Mouse (Mus musculus) naive thymus-derived CD4-positive, alpha-beta T cell, adult 5 months (primary cell): Measurements from ENCODE around the gene Zbtb44. TPM values are rescaled to one million over a fixed set of nuclear protein-coding genes. Genes with fewer than 3 reads are reported as not detected.

Experiments
- polyA plus RNA-seq: library from polyadenylated mRNA; unstranded; fragments of 100-300 nt; shearing (Covaris generic); gene quantifications from one replicate; pipeline ENCODE4 v1.2.1, GENCODE M21; 2017

Gene Zbtb44
- polyA plus RNA-seq = 50.2 TPM

DNA sequence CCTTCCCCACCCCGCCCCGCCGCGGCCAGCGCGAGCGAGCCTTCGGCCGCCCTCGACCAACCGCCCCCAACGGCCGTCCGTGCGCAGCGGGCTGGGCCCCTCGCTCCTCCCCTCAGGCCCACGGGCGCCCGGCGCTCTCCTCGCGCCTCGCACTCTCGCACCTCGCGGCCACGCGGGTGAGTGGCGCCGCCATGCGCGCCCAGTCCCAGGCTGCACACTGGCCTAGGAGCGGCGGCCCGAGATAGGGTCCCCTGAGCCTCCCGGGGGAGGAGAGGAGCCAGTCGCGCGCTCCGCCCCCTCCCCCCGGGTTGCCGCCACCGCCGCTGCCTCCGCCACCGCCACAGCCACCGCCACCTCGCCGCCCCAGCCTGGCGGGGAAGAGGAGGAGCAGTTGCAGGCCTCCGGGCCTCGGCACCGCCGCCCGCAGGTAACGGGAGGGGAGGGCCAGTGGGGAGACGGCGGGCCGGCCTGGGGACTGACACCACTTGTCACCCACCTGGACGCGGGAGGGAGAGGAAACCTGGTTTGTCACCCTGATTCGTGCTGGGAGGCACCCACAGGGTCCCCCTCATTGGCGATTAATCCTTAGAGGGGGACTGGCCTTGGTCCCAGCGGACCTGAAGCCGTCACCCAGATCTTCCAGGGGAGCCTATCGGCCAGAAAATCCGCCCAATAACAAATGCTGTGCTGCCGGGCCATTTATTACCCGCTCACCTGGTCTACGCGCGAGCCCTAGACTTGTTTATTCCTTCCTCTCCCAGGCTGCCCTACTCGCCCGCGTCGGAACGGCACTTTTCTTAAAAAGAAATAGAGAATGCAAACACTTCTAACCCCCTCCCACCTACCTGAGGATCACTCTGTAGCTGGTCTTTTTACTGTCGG, at the start of gene Zbtb44:
Gene Zbtb44, plus strand, starts transcription at position 113 of the 882 bp plus-strand sequence.

Other genes with a start within 250 kb of the Zbtb44 start
- gene Adamts15, start 108.2 kb upstream of the Zbtb44 start, polyA plus RNA-seq = not detected
- gene Adamts8, start 88.1 kb upstream of the Zbtb44 start, polyA plus RNA-seq = not detected
- gene St14, start 101.2 kb downstream of the Zbtb44 start, polyA plus RNA-seq = 1.3 TPM
- gene Aplp2, start 181.2 kb downstream of the Zbtb44 start, polyA plus RNA-seq = 151 TPM
- 20.4 TPM for gene Prdm10, start 249.9 kb downstream of the Zbtb44 start, polyA plus RNA-seq